Mouse (Mus musculus) MEL (cell line): ENCODE data around the gene Aspscr1.

ENCODE experiments used
- CHD2 ChIP-seq: IDR thresholded peaks from 2 replicates; pipeline ENCODE4 v1.6.1; 2011; ENCODE audit warnings: low read length, improper control_type of control experiment
- CTCF ChIP-seq, 3 experiments: IDR thresholded peaks in 2 of 3; conservative IDR thresholded peaks in 1 of 3; 2 replicates each; pipeline ENCODE4 v1.5.1; 2011 to 2012; ENCODE audit warnings: low read length in 3 of 3, low read depth in 2 of 3, mild to moderate bottlenecking in 2 of 3, improper control_type of control experiment in 1 of 3, inconsistent platforms in 1 of 3, mixed read lengths in 1 of 3, moderate library complexity in 1 of 3; ENCODE audit not compliant: control insufficient read depth in 1 of 3, insufficient read depth in 1 of 3, poor library complexity in 1 of 3, severe bottlenecking in 1 of 3
- GATA1 ChIP-seq: IDR thresholded peaks from 2 replicates; pipeline ENCODE4 v1.6.1; 2011; ENCODE audit warnings: low read depth, low read length, improper control_type of control experiment
- POLR2A ChIP-seq, 2 experiments: IDR thresholded peaks; 2 replicates each; pipeline ENCODE4 v1.6.1; 2011 to 2012; ENCODE audit warnings: low read length in 2 of 2, mild to moderate bottlenecking in 2 of 2, control low read depth in 1 of 2, improper control_type of control experiment in 1 of 2, low read depth in 1 of 2, moderate library complexity in 1 of 2; ENCODE audit not compliant: control insufficient read depth in 1 of 2, insufficient read depth in 1 of 2, poor library complexity in 1 of 2

- TF ChIP-seq CHD2 (no peak), GATA1 (no peak), POLR2A (IDR thresholded peaks at IDR 0.05; ENCODE audit: control insufficient read depth in 1 of 2, insufficient read depth in 1 of 2, low read depth in 1 of 2, low read length in 2 of 2, poor library complexity in 1 of 2) (no peak), CTCF (IDR thresholded peaks at IDR 0.05 in 2 of 3, conservative IDR thresholded peaks at IDR 0.05 in 1 of 3; ENCODE audit: control insufficient read depth in 1 of 3, insufficient read depth in 1 of 3, low read depth in 2 of 3, low read length in 3 of 3, poor library complexity in 1 of 3, severe bottlenecking in 1 of 3) (no peak)
Measured at GRCm38 (mm10) chr11:120647047-120647830, 25.5 kb upstream of the Aspscr1 start.
